Mouse (Mus musculus) liver, embryonic 15.5 days (tissue): ENCODE data around the gene Rack1. TPM values are rescaled to one million over a fixed set of nuclear protein-coding genes. Genes with fewer than 3 reads are reported as not detected.
A peak's percentile ranks its signal among the peaks of the same experiment; 100 is the strongest.
"Not testable (repeated sequence)": the region's sequence is repeated elsewhere in the genome, so short reads cannot be mapped to it uniquely, and the experiment has no call there.

ENCODE experiments used
- ATAC-seq: fragments of 200-750 bp; cut with Nextera tagmentation; 2 replicates; pipeline ENCODE4 v1.8.0; 2017; ENCODE audit warnings: moderate number of reproducible peaks, mild to moderate bottlenecking, moderate library complexity; ENCODE audit not compliant: insufficient read depth
- H3K27ac ChIP-seq: fragments of 300-500 bp; sonication (generic); replicated peaks from 2 replicates; pipeline ENCODE4 v1.5.1; 2015; ENCODE audit warnings: mild to moderate bottlenecking, inconsistent platforms
- H3K27me3 ChIP-seq: fragments of 300-500 bp; sonication (generic); 2 replicates; pipeline ENCODE4 v1.6.1; 2015; ENCODE audit warnings: mild to moderate bottlenecking, inconsistent platforms
- H3K36me3 ChIP-seq: fragments of 300-500 bp; sonication (generic); replicated peaks from 2 replicates; pipeline ENCODE4 v1.6.1; 2015; ENCODE audit warnings: moderate library complexity, mild to moderate bottlenecking, inconsistent platforms
- H3K4me1 ChIP-seq: fragments of 300-500 bp; sonication (generic); replicated peaks from 2 replicates; pipeline ENCODE4 v1.6.1; 2015; ENCODE audit warnings: inconsistent platforms
- H3K4me2 ChIP-seq: fragments of 300-500 bp; sonication (generic); 2 replicates; pipeline ENCODE4 v1.6.1; 2015; ENCODE audit warnings: moderate library complexity, mild to moderate bottlenecking, inconsistent platforms
- H3K4me3 ChIP-seq: fragments of 300-500 bp; sonication (generic); replicated peaks from 2 replicates; pipeline ENCODE4 v1.5.1; 2015; ENCODE audit warnings: mild to moderate bottlenecking, inconsistent platforms
- H3K9ac ChIP-seq: fragments of 300-500 bp; sonication (generic); 2 replicates; pipeline ENCODE4 v1.6.1; 2015; ENCODE audit warnings: moderate library complexity, mild to moderate bottlenecking, inconsistent platforms
- H3K9me3 ChIP-seq: fragments of 300-500 bp; sonication (generic); replicated peaks from 2 replicates; pipeline ENCODE4 v1.6.1; 2016; ENCODE audit warnings: inconsistent platforms
- WGBS: fragments of 180-500 bp; shearing (Covaris S2); methylation state at CpG from one replicate; pipeline ENCODE4 v1.1.7; 2015; ENCODE audit warnings: mixed read lengths; ENCODE audit not compliant: insufficient replicate concordance; 5-methylcytosine and 5-hydroxymethylcytosine counted together
- polyA plus RNA-seq: library from polyadenylated mRNA; unstranded; fragments of >200 nt; fragmentation: Nextera tagmentation; extraction: Ambion mirVana; gene quantifications from 2 replicates; pipeline ENCODE4 v1.2.1, GENCODE M21; 2015

Rack1 gene
- polyA plus RNA-seq, 1 experiment from 2014 or later = 438 TPM

DNA sequence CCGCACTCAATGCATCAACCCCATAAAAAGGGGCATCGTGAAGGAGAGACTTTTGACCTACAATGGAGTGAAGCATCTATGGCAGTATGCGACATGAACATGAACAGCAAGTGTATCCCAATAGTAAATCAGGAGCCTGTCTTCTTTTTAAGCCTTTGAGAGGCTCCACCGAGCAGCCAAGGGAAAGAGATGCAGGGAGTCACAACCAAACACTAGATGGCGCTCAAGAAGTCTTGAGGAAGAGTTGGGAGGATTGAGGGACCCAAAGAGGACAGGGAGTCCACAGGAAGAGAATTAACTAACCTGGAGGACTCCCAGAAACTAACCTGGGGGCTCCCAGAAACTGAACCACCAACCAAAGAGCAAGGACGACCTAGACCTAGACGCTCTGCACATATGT is 20.7 kb upstream of the Rack1 start:
- Histone ChIP-seq H3K4me2 (no peak overlapping the region), H3K27me3 (no peaks in the 10 kb centered on the region), H3K4me3 (no peak overlapping the region), H3K36me3 (no peaks in the 10 kb centered on the region), H3K9me3 (no peaks in the 10 kb centered on the region), H3K4me1 (peaks cover 2% of the 10 kb centered on the region), H3K9ac (no peak overlapping the region), H3K27ac (no peak overlapping the region)
- no peak for ATAC-seq
- 34% methylated on average over 7 of the region's 7 CpGs for WGBS

GRCm38 (mm10) chr11:48782243-48782642 is 17.9 kb upstream of the Rack1 start:
- Histone ChIP-seq H3K9ac (no peak overlapping the region), H3K27me3 (no peaks in the 10 kb centered on the region), H3K4me2 (no peak overlapping the region), H3K36me3 (no peaks in the 10 kb centered on the region), H3K27ac (no peak overlapping the region), H3K9me3 (no peaks in the 10 kb centered on the region), H3K4me3 (no peak overlapping the region), H3K4me1 (no peaks in the 10 kb centered on the region)
- ATAC-seq = no peak
- WGBS = 66% methylated on average over 4 of the region's 4 CpGs

DNA sequence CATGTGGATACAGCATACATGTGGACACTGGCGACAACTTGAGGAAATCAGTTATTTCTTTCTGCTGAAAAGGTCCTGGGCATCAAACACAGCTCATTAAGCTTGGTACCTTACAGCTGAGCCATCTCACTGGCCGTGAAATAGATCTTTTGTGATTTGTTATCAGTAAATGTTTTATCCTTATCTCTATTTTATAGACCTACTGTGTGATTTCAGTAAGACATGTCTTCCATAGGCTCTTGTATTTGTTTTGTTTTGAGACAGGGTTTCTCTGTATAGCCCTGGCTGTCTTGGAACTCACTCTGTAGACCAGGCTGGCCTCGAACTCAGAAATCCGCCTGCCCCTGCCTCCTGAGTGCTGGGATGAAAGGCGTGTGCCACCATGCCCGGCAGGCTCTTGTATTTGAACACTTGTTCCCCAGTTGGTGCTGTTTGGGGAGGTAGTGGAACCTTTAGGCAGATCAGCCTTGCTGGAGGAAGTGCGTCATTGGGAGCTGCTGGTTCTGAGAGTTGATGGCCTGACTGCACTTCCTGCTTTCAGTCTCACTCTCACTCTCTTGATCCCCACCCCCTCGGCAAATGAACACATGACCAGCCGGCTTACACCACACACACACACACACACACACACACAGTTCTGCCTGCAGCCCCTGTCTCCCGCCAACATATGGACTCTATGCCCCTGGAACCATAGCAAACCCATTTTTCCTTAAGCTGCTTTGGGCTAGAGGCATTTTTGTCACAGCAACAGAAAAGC is 12.5 kb upstream of the Rack1 start:
- Histone ChIP-seq H3K9ac (no peak overlapping the region), H3K9me3 (no peaks in the 10 kb centered on the region), H3K27ac (peak overlapping the region; percentile 58), H3K4me2 (peak overlapping the region; percentile 72), H3K27me3 (no peaks in the 10 kb centered on the region), H3K36me3 (no peaks in the 10 kb centered on the region), H3K4me1 (peaks cover 32% of the 10 kb centered on the region), H3K4me3 (peak overlapping the region; percentile 48)
- WGBS = 31% methylated on average over 10 of the region's 10 CpGs
- peak; percentile 58 for ATAC-seq

DNA sequence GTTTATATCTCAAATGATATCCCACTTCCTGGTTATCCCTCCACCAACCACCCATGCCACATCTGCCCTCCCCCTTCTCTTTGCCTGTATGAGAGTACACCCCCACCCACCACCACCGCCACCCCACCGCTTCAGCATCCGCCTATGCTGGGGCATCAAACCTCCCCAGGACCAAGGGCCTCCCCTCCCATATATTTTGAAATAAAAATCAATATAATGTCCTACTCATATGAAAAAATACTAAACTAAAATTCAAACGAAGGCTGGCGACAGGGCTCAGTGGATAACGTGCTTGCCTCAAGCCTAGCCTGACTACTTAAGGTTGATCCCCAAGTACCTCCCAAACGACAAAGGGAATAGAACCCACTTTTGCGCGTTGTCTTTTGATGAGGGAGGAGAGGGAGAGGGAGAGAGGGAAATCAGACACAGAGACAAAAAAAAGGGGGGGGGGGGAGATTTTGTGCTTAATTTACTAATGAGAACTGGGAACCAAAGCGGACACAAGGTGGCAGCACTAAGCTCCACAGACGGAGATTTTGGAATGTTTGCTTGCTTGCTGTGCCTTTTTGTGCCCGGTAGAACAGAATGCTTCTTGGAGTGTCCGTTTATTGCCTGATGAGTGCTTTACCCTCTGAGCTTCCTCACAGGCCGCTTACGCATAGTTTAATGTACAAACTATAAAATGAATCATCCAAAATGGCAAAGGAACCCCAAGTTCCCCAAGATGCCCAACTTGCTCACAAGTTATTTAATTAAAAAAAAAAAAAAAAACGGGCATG is 11.6 kb upstream of the Rack1 start:
- no peaks in the 10 kb centered on the region for H3K36me3 ChIP-seq
- ATAC-seq = peak; percentile 44; the same call in 1 of the 2 replicates
- H3K4me2 ChIP-seq = peak overlapping the region; percentile 72
- H3K27ac ChIP-seq = peak overlapping the region; percentile 58
- WGBS = 6% methylated on average over 16 of the region's 16 CpGs
- peak overlapping the region; percentile 48 for H3K4me3 ChIP-seq
- peak overlapping the region; percentile 33; the same call in 1 of the 2 replicates for H3K9ac ChIP-seq
- H3K27me3 ChIP-seq = no peaks in the 10 kb centered on the region
- H3K4me1 ChIP-seq = peaks cover 32% of the 10 kb centered on the region
- H3K9me3 ChIP-seq = no peaks in the 10 kb centered on the region

GRCm38 (mm10) chr11:48789215-48789614 is 10.9 kb upstream of the Rack1 start:
- H3K4me2 ChIP-seq = peak overlapping the region; percentile 72; the same call in 1 of the 2 replicates
- H3K9ac ChIP-seq = no peak overlapping the region
- no peak overlapping the region for H3K27ac ChIP-seq
- H3K4me3 ChIP-seq = no peak overlapping the region
- no peaks in the 10 kb centered on the region for H3K27me3 ChIP-seq
- H3K9me3 ChIP-seq = no peaks in the 10 kb centered on the region
- 75% methylated on average over 5 of the region's 5 CpGs for WGBS
- H3K36me3 ChIP-seq = no peaks in the 10 kb centered on the region
- peaks cover 32% of the 10 kb centered on the region for H3K4me1 ChIP-seq
- ATAC-seq = no peak

- Histone ChIP-seq H3K27ac (no peak overlapping the region), H3K4me2 (peak overlapping the region; percentile 56), H3K36me3 (no peaks in the 10 kb centered on the region), H3K9ac (no peak overlapping the region), H3K9me3 (no peaks in the 10 kb centered on the region), H3K4me3 (no peak overlapping the region), H3K27me3 (no peaks in the 10 kb centered on the region), H3K4me1 (peaks cover 32% of the 10 kb centered on the region)
- 15% methylated on average over 20 of the region's 20 CpGs for WGBS
- 0 out of 2 replicates have a peak, but pooled peaks have one; percentile 35 for ATAC-seq
Observed at GRCm38 (mm10) chr11:48789973-48790823, 9.9 kb upstream of the Rack1 start.

DNA sequence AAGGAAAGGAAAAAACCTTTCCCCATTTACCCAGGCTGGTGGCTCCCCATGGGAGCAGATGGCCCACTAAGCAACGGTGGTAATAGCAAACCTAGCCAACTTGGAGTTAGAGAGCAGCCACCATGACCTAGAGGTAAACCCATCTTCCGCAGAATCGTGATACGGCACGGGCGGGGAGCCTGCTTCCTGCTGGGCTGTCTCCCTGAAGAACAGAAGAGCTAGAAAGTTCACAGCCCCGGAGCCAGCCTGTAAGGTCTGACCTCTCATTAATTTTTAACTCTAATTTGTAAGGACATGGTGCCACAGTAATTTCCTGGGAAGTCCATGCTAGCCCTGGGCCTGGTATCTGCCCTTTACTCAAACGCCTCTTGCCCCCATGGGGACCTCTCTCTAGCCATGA is 9.2 kb upstream of the Rack1 start:
- H3K4me3 ChIP-seq = no peak overlapping the region
- no peaks in the 10 kb centered on the region for H3K9me3 ChIP-seq
- no peak overlapping the region for H3K9ac ChIP-seq
- no peaks in the 10 kb centered on the region for H3K27me3 ChIP-seq
- H3K4me1 ChIP-seq = peaks cover 32% of the 10 kb centered on the region
- 47% methylated on average over 8 of the region's 8 CpGs for WGBS
- peak overlapping the region; percentile 34 for H3K4me2 ChIP-seq
- no peak for ATAC-seq
- H3K36me3 ChIP-seq = no peaks in the 10 kb centered on the region
- no peak overlapping the region for H3K27ac ChIP-seq

GRCm38 (mm10) chr11:48791894-48792293 is 8.2 kb upstream of the Rack1 start:
- H3K9me3 ChIP-seq, ATAC-seq, H3K4me3 ChIP-seq, H3K9ac ChIP-seq, H3K27me3 ChIP-seq, H3K36me3 ChIP-seq, H3K27ac ChIP-seq, H3K4me2 ChIP-seq: not testable (repeated sequence)
- 67% methylated on average over 9 of the region's 9 CpGs for WGBS
- H3K4me1 ChIP-seq = peaks cover 39% of the 10 kb centered on the region

DNA sequence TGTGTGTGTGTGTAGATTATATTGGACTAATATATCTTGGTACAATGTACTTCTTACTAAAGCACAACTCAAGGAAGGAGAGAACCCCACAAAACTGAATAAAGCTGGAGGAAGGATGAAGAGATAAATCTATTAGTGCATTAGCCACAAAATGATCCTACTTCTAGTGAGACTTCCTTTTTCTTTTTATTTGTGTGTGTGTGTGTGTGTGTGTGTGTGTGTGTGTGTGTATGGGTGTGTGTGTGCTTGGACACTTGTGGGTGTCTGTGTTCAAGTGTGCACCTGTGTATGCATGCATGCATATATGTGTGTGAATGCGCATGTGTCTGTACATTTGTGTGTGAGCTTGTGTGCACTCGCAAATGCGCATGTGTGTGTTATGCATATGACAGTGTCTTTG is 6.9 kb upstream of the Rack1 start:
- Histone ChIP-seq H3K9me3 (no peaks in the 10 kb centered on the region), H3K36me3 (no peaks in the 10 kb centered on the region), H3K4me3 (no peak overlapping the region), H3K4me1 (peaks cover 46% of the 10 kb centered on the region), H3K27me3 (no peaks in the 10 kb centered on the region), H3K9ac (no peak overlapping the region), H3K27ac (no peak overlapping the region), H3K4me2 (no peak overlapping the region)
- ATAC-seq = no peak
- 84% methylated on average over 3 of the region's 3 CpGs for WGBS

GRCm38 (mm10) chr11:48795221-48795620 is 4.9 kb upstream of the Rack1 start:
- peaks cover 41% of the 10 kb centered on the region for H3K4me1 ChIP-seq
- H3K27me3 ChIP-seq = no peaks in the 10 kb centered on the region
- no peak overlapping the region for H3K4me2 ChIP-seq
- no peak overlapping the region for H3K9ac ChIP-seq
- no peak overlapping the region for H3K27ac ChIP-seq
- H3K9me3 ChIP-seq = no peaks in the 10 kb centered on the region
- ATAC-seq = no peak
- WGBS = 85% methylated on average over 7 of the region's 7 CpGs
- no peak overlapping the region for H3K4me3 ChIP-seq
- no peaks in the 10 kb centered on the region for H3K36me3 ChIP-seq

DNA sequence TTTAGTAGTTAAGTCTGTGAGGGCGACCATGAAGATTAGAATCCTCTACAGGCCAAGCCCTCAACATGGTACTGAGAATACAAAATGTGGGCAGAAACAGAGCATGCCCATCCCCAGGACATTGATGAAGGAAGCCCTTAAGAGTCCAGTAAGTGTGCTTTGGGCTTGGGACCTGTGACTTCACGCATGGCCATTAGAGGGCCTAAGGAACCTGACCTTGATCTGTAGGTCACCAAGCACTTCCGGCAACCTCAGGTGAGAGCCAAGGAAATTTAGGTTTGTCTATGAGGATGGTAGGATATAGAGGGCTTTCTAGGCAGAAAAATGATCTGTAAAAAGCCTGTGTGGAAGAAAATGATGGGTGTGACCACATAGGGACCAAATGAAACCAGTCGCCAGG is 3.8 kb upstream of the Rack1 start:
- ATAC-seq = no peak
- peaks cover 36% of the 10 kb centered on the region for H3K4me1 ChIP-seq
- no peak overlapping the region for H3K9ac ChIP-seq
- no peaks in the 10 kb centered on the region; the same call in 1 of the 2 replicates for H3K36me3 ChIP-seq
- H3K27ac ChIP-seq = no peak overlapping the region
- no peak overlapping the region for H3K4me3 ChIP-seq
- no peaks in the 10 kb centered on the region for H3K27me3 ChIP-seq
- no peak overlapping the region for H3K4me2 ChIP-seq
- H3K9me3 ChIP-seq = no peaks in the 10 kb centered on the region
- WGBS = 67% methylated on average over 4 of the region's 4 CpGs
